Mouse (Mus musculus) intestine, postnatal 0 days (tissue): ENCODE results near the gene Aipl1. TPM values are rescaled to one million over a fixed set of nuclear protein-coding genes. Genes with fewer than 3 reads are reported as not detected.

ENCODE experiments used
- ATAC-seq: fragments of 200-750 bp; cut with Nextera tagmentation; 2 replicates; pipeline ENCODE4 v1.8.0; 2017; ENCODE audit warnings: mild to moderate bottlenecking, moderate TSS enrichment, moderate library complexity
- H3K27ac ChIP-seq: fragments of 300-500 bp; sonication (generic); 2 replicates; pipeline ENCODE4 v1.5.1; 2014; ENCODE audit warnings: mild to moderate bottlenecking, low read depth, low read length, moderate library complexity
- H3K27me3 ChIP-seq: fragments of 300-500 bp; sonication (generic); replicated peaks from 2 replicates; pipeline ENCODE4 v1.6.1; 2014; ENCODE audit warnings: low read length, mixed read lengths; ENCODE audit not compliant: control insufficient read depth, insufficient read depth
- H3K36me3 ChIP-seq: fragments of 300-500 bp; sonication (generic); 2 replicates; pipeline ENCODE4 v1.6.1; 2014; ENCODE audit warnings: mild to moderate bottlenecking, moderate library complexity; ENCODE audit not compliant: control insufficient read depth, insufficient read depth
- H3K4me1 ChIP-seq: fragments of 300-500 bp; sonication (generic); replicated peaks from 2 replicates; pipeline ENCODE4 v1.6.1; 2014; ENCODE audit warnings: antibody characterized with exemption, low read length, mixed read lengths; ENCODE audit not compliant: control insufficient read depth, insufficient read depth
- H3K4me2 ChIP-seq: fragments of 300-500 bp; sonication (generic); replicated peaks from 2 replicates; pipeline ENCODE4 v1.6.1; 2014; ENCODE audit warnings: low read depth, mild to moderate bottlenecking, moderate library complexity
- H3K4me3 ChIP-seq: fragments of 300-500 bp; sonication (generic); 2 replicates; pipeline ENCODE4 v1.5.1; 2014; ENCODE audit warnings: low read depth, low read length
- H3K9ac ChIP-seq: fragments of 300-500 bp; sonication (generic); 2 replicates; pipeline ENCODE4 v1.6.1; 2014; ENCODE audit warnings: mild to moderate bottlenecking, low read depth, low read length
- H3K9me3 ChIP-seq: fragments of 300-500 bp; sonication (generic); 2 replicates; pipeline ENCODE4 v1.6.1; 2016; ENCODE audit warnings: mixed run types; ENCODE audit not compliant: control insufficient read depth
- CTCF ChIP-seq: sonication (generic); IDR thresholded peaks from 2 replicates; pipeline ENCODE4 v1.5.1; 2016; ENCODE audit warnings: low read depth, mild to moderate bottlenecking, control low read depth, antibody characterized with exemption, moderate library complexity
- WGBS: fragments of 180-500 bp; shearing (Covaris S2); extraction: QIAGEN DNeasy Blood & Tissue Kit; methylation state at CpG from one replicate; pipeline ENCODE4 v1.1.7; 2014; 5-methylcytosine and 5-hydroxymethylcytosine counted together
- polyA plus RNA-seq: library from polyadenylated mRNA; unstranded; fragments of >200 nt; fragmentation: Nextera tagmentation; extraction: Ambion mirVana; gene quantifications from 2 replicates; pipeline ENCODE4 v1.2.1, GENCODE M21; 2015

The Aipl1 gene
- polyA plus RNA-seq, 1 experiment from 2014 or later, result 0.10 TPM

GRCm38 (mm10) chr11:72023581-72023980, 13.7 kb downstream of the Aipl1 start:
- no peak overlapping the region for H3K9ac ChIP-seq
- H3K4me2 ChIP-seq, result no peak overlapping the region
- WGBS, result 32% methylated on average over 9 of the region's 10 CpGs
- H3K4me3 ChIP-seq, result no peak overlapping the region
- H3K27me3 ChIP-seq, result no peaks in the 10 kb centered on the region
- no peaks in the 10 kb centered on the region for H3K9me3 ChIP-seq
- no peaks in the 10 kb centered on the region for H3K4me1 ChIP-seq
- ATAC-seq, result no peak
- no peak overlapping the region for H3K27ac ChIP-seq
- no peaks in the 10 kb centered on the region for H3K36me3 ChIP-seq
- peak; percentile 62 for TF ChIP-seq CTCF

GRCm38 (mm10) chr11:72022827-72023226, 14.5 kb downstream of the Aipl1 start:
- no peak for TF ChIP-seq CTCF
- Histone ChIP-seq H3K27ac (no peak overlapping the region), H3K4me3 (no peak overlapping the region), H3K4me1 (no peaks in the 10 kb centered on the region), H3K9ac (no peak overlapping the region), H3K4me2 (no peak overlapping the region), H3K27me3 (no peaks in the 10 kb centered on the region), H3K36me3 (no peaks in the 10 kb centered on the region), H3K9me3 (no peaks in the 10 kb centered on the region)
- ATAC-seq, result no peak
- WGBS, result 71% methylated on average over 6 of the region's 6 CpGs

- no peaks in the 10 kb centered on the region for H3K9me3 ChIP-seq
- no peak overlapping the region for H3K27ac ChIP-seq
- H3K27me3 ChIP-seq, result no peaks in the 10 kb centered on the region
- H3K9ac ChIP-seq, result no peak overlapping the region
- H3K36me3 ChIP-seq, result no peaks in the 10 kb centered on the region
- H3K4me1 ChIP-seq, result no peaks in the 10 kb centered on the region
- WGBS, result 45% methylated on average over 4 of the region's 4 CpGs
- no peak overlapping the region for H3K4me2 ChIP-seq
- no peak overlapping the region for H3K4me3 ChIP-seq
- no peak for TF ChIP-seq CTCF
- ATAC-seq, result no peak
Observed at GRCm38 (mm10) chr11:72021015-72021414, 16.3 kb downstream of the Aipl1 start.

- no peaks in the 10 kb centered on the region for H3K36me3 ChIP-seq
- no peak for ATAC-seq
- H3K4me3 ChIP-seq, result no peak overlapping the region
- no peak for TF ChIP-seq CTCF
- WGBS, result 63% methylated on average over 9 of the region's 9 CpGs
- no peaks in the 10 kb centered on the region for H3K4me1 ChIP-seq
- H3K4me2 ChIP-seq, result no peak overlapping the region
- no peaks in the 10 kb centered on the region for H3K27me3 ChIP-seq
- H3K27ac ChIP-seq, result no peak overlapping the region
- H3K9ac ChIP-seq, result no peak overlapping the region
- no peaks in the 10 kb centered on the region for H3K9me3 ChIP-seq
Observed at GRCm38 (mm10) chr11:72017253-72017601, 20.1 kb downstream of the Aipl1 start.

GRCm38 (mm10) chr11:72016518-72017252, 20.6 kb downstream of the Aipl1 start:
- Histone ChIP-seq H3K27me3 (no peaks in the 10 kb centered on the region), H3K36me3 (no peaks in the 10 kb centered on the region), H3K27ac (no peak overlapping the region), H3K4me1 (no peaks in the 10 kb centered on the region), H3K4me3 (no peak overlapping the region), H3K9ac (no peak overlapping the region), H3K9me3 (no peaks in the 10 kb centered on the region), H3K4me2 (no peak overlapping the region)
- ATAC-seq, result no peak
- no peak for TF ChIP-seq CTCF
- 78% methylated on average over 13 of the region's 13 CpGs for WGBS

GRCm38 (mm10) chr11:72014674-72015073, 22.6 kb downstream of the Aipl1 start:
- no peak overlapping the region for H3K4me3 ChIP-seq
- H3K36me3 ChIP-seq, result no peaks in the 10 kb centered on the region
- H3K9ac ChIP-seq, result no peak overlapping the region
- H3K9me3 ChIP-seq, result no peaks in the 10 kb centered on the region
- H3K4me2 ChIP-seq, result no peak overlapping the region
- no peak overlapping the region for H3K27ac ChIP-seq
- H3K4me1 ChIP-seq, result no peaks in the 10 kb centered on the region
- no peak for ATAC-seq
- WGBS, result 76% methylated on average over 4 of the region's 4 CpGs
- no peak for TF ChIP-seq CTCF
- no peaks in the 10 kb centered on the region for H3K27me3 ChIP-seq
